Mouse (Mus musculus): ENCODE measurements around the gene Prokr2. TPM values are rescaled to one million over a fixed set of nuclear protein-coding genes. Genes with fewer than 3 reads are reported as not detected.
"Not testable (repeated sequence)": the region's sequence is repeated elsewhere in the genome, so short reads cannot be mapped to it uniquely, and the experiment has no call there.

The Prokr2 gene
- polyA plus RNA-seq, 1 experiment from 2014 or later = 1.5 TPM

DNA sequence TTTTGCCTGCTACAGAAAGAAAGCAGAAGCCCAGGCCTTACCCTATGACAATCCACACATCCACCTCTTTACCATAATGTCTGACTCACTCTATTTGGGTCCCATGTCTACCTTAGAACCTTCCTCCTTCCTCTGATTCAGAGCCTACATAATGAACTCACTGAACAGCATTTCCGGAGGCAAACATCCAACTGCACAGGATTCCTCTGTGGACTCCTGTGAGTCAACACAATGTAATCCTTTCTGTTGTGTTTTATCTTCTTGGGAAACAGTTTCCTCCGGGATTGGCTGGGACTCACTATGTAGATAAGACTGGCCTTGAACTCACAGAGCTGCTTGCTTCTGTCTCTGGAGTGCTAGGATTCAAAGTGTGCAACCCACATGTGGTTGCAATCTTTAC lies 44.9 kb downstream of the Prokr2 start:
- Histone ChIP-seq H3K4me1 (replicated peaks) (0 out of 2 replicates have a peak, but pooled peaks cover 6% of the 10 kb centered on the region), H3K4me2 (no peak overlapping the region), H3K4me3 (no peak overlapping the region), H3K36me3 (no peaks in the 10 kb centered on the region), H3K27ac (ENCODE audit: poor library complexity, severe bottlenecking) (no peak overlapping the region; the same call in 1 of the 2 replicates), H3K9ac (no peak overlapping the region), H3K27me3 (replicated peaks) (no peaks in the 10 kb centered on the region), H3K9me3 (replicated peaks) (no peaks in the 10 kb centered on the region)
- peak; percentile 63 for ATAC-seq (ENCODE audit: insufficient number of reproducible peaks, low FRiP score)
- WGBS = 32% methylated on average over 2 of the region's 2 CpGs

DNA sequence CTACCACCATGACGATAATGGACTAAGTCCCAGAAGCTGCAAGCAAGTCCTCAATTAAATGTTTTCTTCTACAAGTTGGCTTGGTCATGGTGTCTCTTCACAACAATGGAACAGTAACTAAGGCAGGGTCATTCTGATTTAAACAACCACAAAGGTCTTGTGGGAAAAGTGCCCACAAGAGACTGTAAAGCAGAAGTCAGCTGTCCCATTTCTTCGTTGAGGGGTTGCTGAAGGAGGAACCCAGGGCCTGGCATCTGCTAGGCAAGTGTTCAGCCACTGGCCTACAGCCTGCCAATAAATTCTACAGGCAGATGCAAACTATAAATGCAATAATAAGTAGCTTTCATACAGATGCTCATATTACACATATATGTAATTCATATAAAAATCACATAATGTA lies 48.0 kb downstream of the Prokr2 start:
- Histone ChIP-seq H3K4me3 (no peak overlapping the region), H3K27ac (ENCODE audit: poor library complexity, severe bottlenecking) (no peak overlapping the region), H3K4me2 (no peak overlapping the region), H3K9me3 (replicated peaks) (0 out of 2 replicates have a peak, but pooled peaks cover 4% of the 10 kb centered on the region), H3K4me1 (replicated peaks) (0 out of 2 replicates have a peak, but pooled peaks cover 6% of the 10 kb centered on the region), H3K27me3 (replicated peaks) (no peaks in the 10 kb centered on the region), H3K36me3 (no peaks in the 10 kb centered on the region), H3K9ac (no peak overlapping the region)
- 65% methylated on average over 2 of the region's 2 CpGs for WGBS
- no peak for ATAC-seq (ENCODE audit: insufficient number of reproducible peaks, low FRiP score)

DNA sequence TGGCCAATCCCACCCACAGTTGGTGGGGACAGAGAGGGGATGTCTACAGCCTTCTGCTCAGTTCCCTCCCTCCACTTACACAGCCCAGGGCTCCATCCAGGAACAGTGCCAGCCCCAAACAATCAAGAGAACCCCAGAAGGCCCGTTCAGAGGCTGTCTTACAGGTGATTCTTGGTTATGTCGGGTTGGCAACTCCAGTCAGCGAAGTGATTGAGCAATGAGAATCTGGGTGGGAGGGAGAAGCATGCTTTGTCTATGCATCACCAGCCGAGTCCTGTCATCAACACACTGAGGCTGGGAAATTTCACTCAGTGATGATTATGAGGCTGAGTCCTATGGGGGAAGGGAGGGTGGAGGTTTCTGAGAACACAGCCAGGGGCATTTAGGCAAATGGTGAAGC lies 61.7 kb downstream of the Prokr2 start:
- H3K27me3 ChIP-seq (replicated peaks) = no peaks in the 10 kb centered on the region
- no peak overlapping the region for H3K4me3 ChIP-seq
- ATAC-seq (ENCODE audit: insufficient number of reproducible peaks, low FRiP score) = peak; percentile 53; the same call in 1 of the 2 replicates
- H3K4me2 ChIP-seq = no peak overlapping the region
- WGBS = 44% methylated on average over 4 of the region's 4 CpGs
- no peak overlapping the region for H3K9ac ChIP-seq
- no peaks in the 10 kb centered on the region for H3K9me3 ChIP-seq (replicated peaks)
- 0 out of 2 replicates have a peak, but pooled peaks cover 6% of the 10 kb centered on the region for H3K4me1 ChIP-seq (replicated peaks)
- H3K27ac ChIP-seq (ENCODE audit: poor library complexity, severe bottlenecking) = no peak overlapping the region
- H3K36me3 ChIP-seq = no peaks in the 10 kb centered on the region

GRCm38 (mm10) chr2:132320516-132320915 lies 64.7 kb downstream of the Prokr2 start:
- WGBS = 75% methylated on average over 5 of the region's 5 CpGs
- Histone ChIP-seq H3K4me2 (no peak overlapping the region), H3K9me3 (replicated peaks) (no peaks in the 10 kb centered on the region), H3K4me1 (replicated peaks) (0 out of 2 replicates have a peak, but pooled peaks cover 6% of the 10 kb centered on the region), H3K9ac (no peak overlapping the region), H3K27ac (ENCODE audit: poor library complexity, severe bottlenecking) (no peak overlapping the region), H3K27me3 (replicated peaks) (no peaks in the 10 kb centered on the region), H3K4me3 (no peak overlapping the region), H3K36me3 (no peaks in the 10 kb centered on the region)
- no peak for ATAC-seq (ENCODE audit: insufficient number of reproducible peaks, low FRiP score)

GRCm38 (mm10) chr2:132317178-132317577 lies 68.1 kb downstream of the Prokr2 start:
- Histone ChIP-seq H3K4me1 (replicated peaks) (no peaks in the 10 kb centered on the region), H3K36me3 (peaks cover 2% of the 10 kb centered on the region), H3K27me3 (replicated peaks) (no peaks in the 10 kb centered on the region), H3K9ac (no peak overlapping the region), H3K9me3 (replicated peaks) (0 out of 2 replicates have a peak, but pooled peaks cover 3% of the 10 kb centered on the region), H3K27ac (ENCODE audit: poor library complexity, severe bottlenecking) (no peak overlapping the region), H3K4me2 (no peak overlapping the region), H3K4me3 (no peak overlapping the region)
- 77% methylated on average over 1 of the region's 1 CpGs for WGBS
- ATAC-seq (ENCODE audit: insufficient number of reproducible peaks, low FRiP score) = no peak

- 40% methylated on average over 8 of the region's 8 CpGs for WGBS
- ATAC-seq (ENCODE audit: insufficient number of reproducible peaks, low FRiP score) = no peak
Observed at GRCm38 (mm10) chr2:132316041-132316808, 69.0 kb downstream of the Prokr2 start.

GRCm38 (mm10) chr2:132314057-132314456 lies 71.2 kb downstream of the Prokr2 start:
- not testable (repeated sequence) for H3K4me1 ChIP-seq (replicated peaks); H3K27me3 ChIP-seq (replicated peaks); H3K4me3 ChIP-seq; ATAC-seq (ENCODE audit: insufficient number of reproducible peaks, low FRiP score); H3K27ac ChIP-seq (ENCODE audit: poor library complexity, severe bottlenecking); H3K9ac ChIP-seq; H3K4me2 ChIP-seq; H3K9me3 ChIP-seq (replicated peaks)
- peaks cover 20% of the 10 kb centered on the region for H3K36me3 ChIP-seq
- WGBS = 86% methylated on average over 8 of the region's 8 CpGs

More at GRCm38 (mm10) chr2:132316041-132316808, 69.0 kb downstream of the Prokr2 start:
- H3K4me1 ChIP-seq (replicated peaks) = no peaks in the 10 kb centered on the region
- no peak overlapping the region for H3K9ac ChIP-seq
- 0 out of 2 replicates have a peak, but pooled peaks cover 3% of the 10 kb centered on the region for H3K9me3 ChIP-seq (replicated peaks)
- no peak overlapping the region for H3K4me3 ChIP-seq
- no peak overlapping the region for H3K4me2 ChIP-seq
- peaks cover 9% of the 10 kb centered on the region for H3K36me3 ChIP-seq
- H3K27me3 ChIP-seq (replicated peaks) = no peaks in the 10 kb centered on the region
- no peak overlapping the region for H3K27ac ChIP-seq (ENCODE audit: poor library complexity, severe bottlenecking)

GRCm38 (mm10) chr2:132313568-132313967 lies 71.7 kb downstream of the Prokr2 start:
- H3K9ac ChIP-seq = no peak overlapping the region
- peak; percentile 46; the same call in 1 of the 2 replicates for ATAC-seq (ENCODE audit: insufficient number of reproducible peaks, low FRiP score)
- 83% methylated on average over 2 of the region's 2 CpGs for WGBS
- H3K27me3 ChIP-seq (replicated peaks) = no peaks in the 10 kb centered on the region
- no peak overlapping the region for H3K4me3 ChIP-seq
- H3K4me2 ChIP-seq = no peak overlapping the region
- H3K9me3 ChIP-seq (replicated peaks) = 0 out of 2 replicates have a peak, but pooled peaks cover 3% of the 10 kb centered on the region
- no peak overlapping the region for H3K27ac ChIP-seq (ENCODE audit: poor library complexity, severe bottlenecking)
- H3K4me1 ChIP-seq (replicated peaks) = no peaks in the 10 kb centered on the region
- peaks cover 20% of the 10 kb centered on the region for H3K36me3 ChIP-seq

DNA sequence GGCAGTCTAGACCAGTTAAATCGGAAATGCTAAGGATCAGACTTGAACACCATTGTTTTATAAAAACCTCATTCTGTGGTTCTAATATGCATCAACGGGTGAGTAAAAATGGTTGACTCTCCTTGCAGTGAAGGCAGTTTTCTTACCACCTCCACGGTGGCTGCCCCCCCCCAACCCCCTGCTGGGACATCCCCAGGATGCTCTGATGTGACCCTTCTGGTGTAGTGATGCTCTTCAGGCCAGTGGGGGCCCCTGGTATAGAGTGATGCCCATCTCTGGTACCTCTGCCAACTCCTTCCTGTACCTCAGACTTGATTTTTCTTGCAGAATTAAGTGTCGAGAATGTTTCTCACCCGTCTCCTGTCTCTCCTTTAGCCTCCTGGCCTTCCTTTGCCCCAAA lies 72.6 kb downstream of the Prokr2 start:
- H3K4me2 ChIP-seq = no peak overlapping the region

DNA sequence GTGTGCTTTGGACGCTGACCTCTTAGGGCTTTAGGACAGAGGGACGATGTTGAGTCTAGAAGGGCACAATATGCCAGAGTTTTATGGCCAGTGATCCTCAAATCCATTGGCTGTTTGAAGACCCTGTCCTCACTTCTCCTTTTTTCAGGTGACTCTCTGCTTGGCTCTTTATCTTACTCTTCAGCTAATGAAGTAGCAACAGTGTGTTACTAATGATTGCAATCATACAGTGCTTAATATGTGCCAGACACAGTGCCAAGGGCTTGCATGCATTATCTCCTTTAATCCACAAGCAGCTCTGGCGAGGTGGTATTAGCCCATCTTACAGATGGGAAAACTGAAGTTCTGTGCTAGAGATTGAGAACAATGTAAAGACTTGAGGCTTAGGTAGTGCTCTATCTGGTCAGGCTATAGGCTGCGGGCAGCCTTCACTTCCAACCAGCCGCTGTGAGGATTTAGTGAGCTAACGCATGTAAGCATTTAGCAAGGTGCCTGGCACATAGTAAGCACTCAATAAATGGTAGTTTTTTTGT lies 75.8 kb downstream of the Prokr2 start:
- Histone ChIP-seq H3K9me3 (replicated peaks) (0 out of 2 replicates have a peak, but pooled peaks cover 3% of the 10 kb centered on the region), H3K9ac (no peak overlapping the region), H3K4me3 (no peak overlapping the region), H3K27ac (ENCODE audit: poor library complexity, severe bottlenecking) (no peak overlapping the region), H3K36me3 (peaks cover 54% of the 10 kb centered on the region), H3K4me1 (replicated peaks) (no peaks in the 10 kb centered on the region), H3K27me3 (replicated peaks) (no peaks in the 10 kb centered on the region), H3K4me2 (no peak overlapping the region)
- WGBS = 90% methylated on average over 6 of the region's 6 CpGs
- ATAC-seq (ENCODE audit: insufficient number of reproducible peaks, low FRiP score) = no peak

More for the DNA sequence above, 72.6 kb downstream of the Prokr2 start:
- Histone ChIP-seq H3K9me3 (replicated peaks) (0 out of 2 replicates have a peak, but pooled peaks cover 3% of the 10 kb centered on the region), H3K36me3 (peaks cover 28% of the 10 kb centered on the region), H3K27me3 (replicated peaks) (no peaks in the 10 kb centered on the region), H3K27ac (ENCODE audit: poor library complexity, severe bottlenecking) (no peak overlapping the region), H3K4me1 (replicated peaks) (no peaks in the 10 kb centered on the region), H3K4me3 (no peak overlapping the region), H3K9ac (no peak overlapping the region)
- ATAC-seq (ENCODE audit: insufficient number of reproducible peaks, low FRiP score) = no peak
- 78% methylated on average over 5 of the region's 5 CpGs for WGBS

GRCm38 (mm10) chr2:132308829-132309228 lies 76.4 kb downstream of the Prokr2 start:
- Histone ChIP-seq H3K4me3 (no peak overlapping the region), H3K4me1 (replicated peaks) (no peaks in the 10 kb centered on the region), H3K27ac (ENCODE audit: poor library complexity, severe bottlenecking) (no peak overlapping the region), H3K36me3 (peaks cover 57% of the 10 kb centered on the region), H3K4me2 (no peak overlapping the region), H3K9ac (no peak overlapping the region), H3K27me3 (replicated peaks) (no peaks in the 10 kb centered on the region), H3K9me3 (replicated peaks) (0 out of 2 replicates have a peak, but pooled peaks cover 2% of the 10 kb centered on the region)
- no peak for ATAC-seq (ENCODE audit: insufficient number of reproducible peaks, low FRiP score)
- 84% methylated on average over 6 of the region's 6 CpGs for WGBS
